Mouse (Mus musculus) frontal cortex, postnatal 10 days (tissue): Measurements from ENCODE around the gene Gm28036.
"Not testable (repeated sequence)": the region's sequence is repeated elsewhere in the genome, so short reads cannot be mapped to it uniquely, and the experiment has no call there.

Experiments used
- DNase-seq, 2 experiments: peaks; one replicate each; pipeline ENCODE4 v3.0.0; 2022; ENCODE audit warnings: low spot score in 2 of 2, mixed read lengths in 1 of 2

The Gm28036 gene

GRCm38 (mm10) chr2:156126992-156127391 is at the start of gene Gm28036:
TSS of gene Gm28036 (minus strand) at chr2:156127092.
- DNase-seq, result no peak

GRCm38 (mm10) chr2:156166557-156166956 is 39.7 kb upstream of the Gm28036 start:
- no peak for DNase-seq

- no peak for DNase-seq
Measured at GRCm38 (mm10) chr2:156165478-156165877, 38.6 kb upstream of the Gm28036 start.

GRCm38 (mm10) chr2:156151538-156151937 is 24.6 kb upstream of the Gm28036 start:
- DNase-seq, result no peak

- DNase-seq, result no peak
Measured at GRCm38 (mm10) chr2:156147316-156147915, 20.5 kb upstream of the Gm28036 start.

GRCm38 (mm10) chr2:156146272-156146989 is 19.5 kb upstream of the Gm28036 start:
- DNase-seq, result no peak

- no peak for DNase-seq
Measured at GRCm38 (mm10) chr2:156145486-156146130, 18.7 kb upstream of the Gm28036 start.

- DNase-seq, result peak; percentile 92 to 95
Measured at GRCm38 (mm10) chr2:156143953-156144724, 17.2 kb upstream of the Gm28036 start, which contains the start of the genes Romo1 and Nfs1. TSS of gene Romo1 (plus strand) at chr2:156144039. TSS of gene Nfs1 (minus strand) at chr2:156144186.

GRCm38 (mm10) chr2:156143367-156143766 is 16.5 kb upstream of the Gm28036 start:
- no peak for DNase-seq

- DNase-seq, result no peak
Measured at GRCm38 (mm10) chr2:156142820-156143219, 15.9 kb upstream of the Gm28036 start.

- DNase-seq, result no peak
Measured at GRCm38 (mm10) chr2:156135695-156136094, 8.8 kb upstream of the Gm28036 start.

GRCm38 (mm10) chr2:156134161-156134560 is 7.3 kb upstream of the Gm28036 start:
- no peak for DNase-seq

GRCm38 (mm10) chr2:156123731-156124130 is 3.2 kb downstream of the Gm28036 start:
- DNase-seq, result no peak

GRCm38 (mm10) chr2:156119566-156119965 is 7.3 kb downstream of the Gm28036 start:
- no peak for DNase-seq

- not testable (repeated sequence) for DNase-seq
Measured at GRCm38 (mm10) chr2:156112080-156112423, 14.8 kb downstream of the Gm28036 start.

GRCm38 (mm10) chr2:156111358-156112079 is 15.4 kb downstream of the Gm28036 start, which contains the start of the genes Cpne1 and Rbm12:
TSS of gene Cpne1 (minus strand) at chr2:156111965.
TSS of gene Rbm12 (minus strand) at chr2:156111978.
- DNase-seq, result peak; percentile 75 to 91

- no peak for DNase-seq
Measured at GRCm38 (mm10) chr2:156110627-156111357, 16.1 kb downstream of the Gm28036 start.

- no peak for DNase-seq
Measured at GRCm38 (mm10) chr2:156091926-156092325, 35.0 kb downstream of the Gm28036 start.

GRCm38 (mm10) chr2:156089799-156090198 is 37.1 kb downstream of the Gm28036 start:
- DNase-seq, result no peak

- no peak for DNase-seq
Measured at GRCm38 (mm10) chr2:156087391-156088110, 39.3 kb downstream of the Gm28036 start.
